ENCODE assay signal across 24 mouse cellular contexts in the genomic region with DNA sequence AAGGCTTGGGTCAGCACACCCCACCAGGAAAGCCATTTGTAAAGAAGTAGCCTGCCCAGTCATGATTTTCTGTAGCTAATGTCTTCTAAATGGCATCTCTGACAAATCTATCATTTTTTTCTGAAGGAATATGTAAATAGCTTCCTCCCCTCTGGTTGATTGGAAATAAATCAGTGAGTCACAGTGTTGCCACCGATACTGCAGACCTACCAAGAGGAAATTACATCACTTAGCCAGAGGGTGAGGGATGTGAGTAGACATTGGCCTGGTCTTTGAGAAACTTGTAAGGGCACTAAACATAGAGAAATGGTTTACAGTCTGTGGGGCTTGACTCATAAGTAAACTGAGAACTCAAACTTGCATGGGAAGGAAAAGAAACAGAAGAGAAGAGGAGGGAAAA.
DNase-seq lines count a peak whose midpoint lies in the region; TF ChIP-seq lines count a peak whose summit lies in the region.
"Had no signal": no experiment of that assay in that cellular context is flagged by ENCODE, and none has a peak within 500 bp of the region (broad histone marks: within the 10 kb centered on the region; RNA-seq: fewer than 3 reads in every experiment).

No protein-coding gene starts in this region.

- no peak for TF ChIP-seq POLR2A in CH12.LX (IDR thresholded peaks at IDR 0.05; ENCODE audit: low read depth, low read length)

- dilution Hi-C loops in CH12.LX (cut with MboI; ENCODE audit: extremely low pct_ligation_motif_present, extremely low pct_unique_long_range_greater_than_20kb, low sequenced_read_pairs), result no loop called here

- H3K4me3 ChIP-seq in CH12.LX (replicated peaks in 1 of 3; ENCODE audit: low read depth in 2 of 3, low read length in 2 of 3, poor library complexity in 1 of 3), result no peak overlapping the region
- H3K4me3 ChIP-seq: forebrain, embryonic 10.5 days; forebrain, embryonic 13.5 days; heart, adult 2 months; heart, embryonic 10.5 days; heart, embryonic 13.5 days; hindbrain, embryonic 12.5 days; hindbrain, embryonic 15.5 days had no signal

- no peak for TF ChIP-seq EP300 in CH12.LX (IDR thresholded peaks at IDR 0.05; ENCODE audit: low read length)

- in situ Hi-C loops in CH12.LX (cut with MboI; ENCODE audit: low pct_ligation_motif_present, low pct_unique_long_range_greater_than_20kb, low sequenced_read_pairs), result no loop called here

- H3K36me3 ChIP-seq in CH12.LX (replicated peaks in 1 of 2; ENCODE audit: control insufficient read depth in 1 of 2, insufficient read depth in 1 of 2, low read length in 1 of 2), result no peaks in the 10 kb centered on the region
- H3K36me3 ChIP-seq: forebrain, embryonic 10.5 days; heart, embryonic 10.5 days; heart, embryonic 13.5 days; hindbrain, embryonic 12.5 days; hindbrain, embryonic 15.5 days had no signal

- H3K27me3 ChIP-seq in CH12.LX (replicated peaks), result no peaks in the 10 kb centered on the region
- H3K27me3 ChIP-seq: forebrain, embryonic 13.5 days; heart, embryonic 13.5 days; hindbrain, embryonic 12.5 days; hindbrain, embryonic 15.5 days; Patski had no signal

- peaks cover 0 to 13% of the 10 kb centered on the region in 2 experiments; a peak in 2 of 4 replicates for H3K4me1 ChIP-seq in CH12.LX (ENCODE audit: control insufficient read depth in 1 of 2, insufficient read depth in 2 of 2)
- H3K4me1 ChIP-seq: forebrain, embryonic 10.5 days; forebrain, embryonic 13.5 days; heart, embryonic 10.5 days; heart, embryonic 13.5 days; hindbrain, embryonic 12.5 days; hindbrain, embryonic 15.5 days had no signal

- no peak for TF ChIP-seq CTCF in CH12.LX (conservative IDR thresholded peaks at IDR 0.05 in 1 of 2, IDR thresholded peaks at IDR 0.05 in 1 of 2; ENCODE audit: low read depth in 2 of 2, low read length in 2 of 2)

- no peaks in the 10 kb centered on the region for H3K79me2 ChIP-seq in CH12.LX (replicated peaks; ENCODE audit: control insufficient read depth, extremely low read depth, insufficient read depth, poor library complexity, severe bottlenecking)

- DNase-seq in 416B (ENCODE audit: low read depth) (peak; percentile 16), CH12.LX (ENCODE audit: extremely low read depth) (peak; percentile 37)
- DNase-seq in induced T-regulatory cell, adult 2 months (ENCODE audit: low read depth), result peak; percentile 35
- no peak for DNase-seq in right cerebral cortex, postnatal 25 days
- no peak for DNase-seq in layer of hippocampus, postnatal 14 days (ENCODE audit: low spot score in 2 of 2)
- DNase-seq in urinary bladder, postnatal 14 days (ENCODE audit: low spot score), result no peak
- DNase-seq: adrenal gland, adult 2 months; adrenal gland, postnatal 14 days; cerebellum, adult 11-12 months; cerebellum, adult 8-10 months; cerebellum, postnatal 10 days; gastrocnemius, postnatal 10 days; gastrocnemius, postnatal 36 days; heart, adult 2 months; heart, postnatal 14 days; kidney, adult 11 months; kidney, adult 8-10 months had no signal

- H3K4me2 ChIP-seq in CH12.LX (ENCODE audit: insufficient read depth, low read depth, poor library complexity, severe bottlenecking), result no peak overlapping the region
- H3K4me2 ChIP-seq: forebrain, embryonic 13.5 days; heart, embryonic 13.5 days; hindbrain, embryonic 12.5 days; hindbrain, embryonic 15.5 days had no signal

- H3K9ac ChIP-seq in CH12.LX (ENCODE audit: insufficient read depth, low read depth), result no peak overlapping the region
- H3K9ac ChIP-seq: forebrain, embryonic 13.5 days; heart, embryonic 13.5 days; hindbrain, embryonic 12.5 days; hindbrain, embryonic 15.5 days had no signal

- H3K9me3 ChIP-seq in CH12.LX (replicated peaks; ENCODE audit: low read length), result no peaks in the 10 kb centered on the region
- H3K9me3 ChIP-seq: forebrain, embryonic 10.5 days; forebrain, embryonic 13.5 days; heart, embryonic 10.5 days; heart, embryonic 13.5 days; hindbrain, embryonic 12.5 days; hindbrain, embryonic 15.5 days had no signal

- no peak overlapping the region for H3K27ac ChIP-seq in CH12.LX (ENCODE audit: insufficient read depth, low read depth)
- H3K27ac ChIP-seq: forebrain, embryonic 10.5 days; forebrain, embryonic 13.5 days; heart, adult 2 months; heart, embryonic 10.5 days; heart, embryonic 13.5 days; hindbrain, embryonic 12.5 days; hindbrain, embryonic 15.5 days had no signal

- TF ChIP-seq RAD21 in CH12.LX (IDR thresholded peaks at IDR 0.05; ENCODE audit: low read depth, low read length), result no peak

TF ChIP-seq in CH12.LX, 34 proteins besides CTCF, POLR2A, EP300 and RAD21:
- TF ChIP-seq JUND (conservative IDR thresholded peaks at IDR 0.05; ENCODE audit: low read depth, low read length) (no peak), MYC (IDR thresholded peaks at IDR 0.05; ENCODE audit: low read depth, low read length) (no peak), HCFC1 (IDR thresholded peaks at IDR 0.05; ENCODE audit: low read depth, low read length) (no peak), NRF1 (IDR thresholded peaks at IDR 0.05; ENCODE audit: low read depth, low read length) (no peak), UBTF (IDR thresholded peaks at IDR 0.05; ENCODE audit: low read depth, low read length) (no peak), TCF12 (IDR thresholded peaks at IDR 0.05; ENCODE audit: low read depth, low read length) (no peak), ZMIZ1 (IDR thresholded peaks at IDR 0.05; ENCODE audit: low read depth, low read length) (no peak), PAX5 (IDR thresholded peaks at IDR 0.05; ENCODE audit: low read length) (no peak), ZKSCAN1 (IDR thresholded peaks at IDR 0.05; ENCODE audit: borderline replicate concordance, low read depth, low read length) (no peak)

Comparison
In these comparisons a context has a peak if more than half of its experiments do, and no peak if none do; other contexts are left out.
1. DNase-seq: peak in 416B (single experiment), CH12.LX (single experiment) and induced T-regulatory cell, adult 2 months (single experiment); none in right cerebral cortex, postnatal 25 days (single experiment), layer of hippocampus, postnatal 14 days (0 of 2) and urinary bladder, postnatal 14 days (single experiment).